Comparison of ENCODE assay signal across 9 mouse cellular contexts in the genomic region with DNA sequence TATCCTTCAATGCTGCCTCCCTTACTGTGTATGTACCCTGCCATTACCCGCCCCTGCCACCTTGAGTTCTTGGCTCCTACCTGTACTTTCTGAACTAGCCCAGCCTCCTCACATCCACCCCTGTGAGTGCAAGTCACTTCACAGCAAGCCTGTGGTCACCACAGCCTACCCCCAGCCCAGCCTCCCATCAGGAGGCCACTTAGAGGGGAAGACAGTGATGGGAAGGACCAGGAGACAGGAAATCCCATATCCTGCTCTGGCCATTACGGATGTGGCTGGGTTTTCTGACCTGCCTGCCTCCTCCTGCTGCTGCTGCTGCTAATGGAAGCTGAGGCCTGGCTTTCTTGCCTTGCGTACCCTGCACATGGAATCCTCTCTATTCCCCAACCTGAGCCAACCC. TPM values are rescaled to one million over a fixed set of nuclear protein-coding genes. Genes with fewer than 3 reads are reported as not detected.
A peak's percentile ranks its signal among the peaks of the same experiment; 100 is the strongest.
DNase-seq lines count a peak whose midpoint lies in the region; ATAC-seq lines count a peak whose summit lies in the region.
"Had no signal": no experiment of that assay in that cellular context is flagged by ENCODE, and none has a peak within 500 bp of the region (broad histone marks: within the 10 kb centered on the region; RNA-seq: fewer than 3 reads in every experiment).

No protein-coding gene starts in this region.

- peak overlapping the region; percentile 75; the same call in 1 of the 2 replicates for H3K27ac ChIP-seq in kidney, embryonic 14.5 days (ENCODE audit: low read depth, low read length)
- peak overlapping the region; percentile 51; the same call in 1 of the 2 replicates for H3K27ac ChIP-seq in embryonic facial prominence, embryonic 13.5 days
- peak overlapping the region; percentile 32; the same call in 1 of the 2 replicates for H3K27ac ChIP-seq in hindbrain, embryonic 14.5 days

- WGBS in kidney, embryonic 14.5 days = 72% methylated on average over 3 of the region's 3 CpGs
- 68% methylated on average over 3 of the region's 3 CpGs for WGBS in embryonic facial prominence, embryonic 13.5 days
- 82% methylated on average over 3 of the region's 3 CpGs for WGBS in hindbrain, embryonic 14.5 days

- H3K36me3 ChIP-seq in kidney, embryonic 14.5 days (ENCODE audit: control insufficient read depth, insufficient read depth, low read length) = peaks cover 8% of the 10 kb centered on the region; the same call in 1 of the 2 replicates
- H3K36me3 ChIP-seq in embryonic facial prominence, embryonic 13.5 days = no peaks in the 10 kb centered on the region
- H3K36me3 ChIP-seq in hindbrain, embryonic 14.5 days (replicated peaks; ENCODE audit: control insufficient read depth, insufficient read depth) = no peaks in the 10 kb centered on the region

- no peak overlapping the region for H3K4me3 ChIP-seq in kidney, embryonic 14.5 days (ENCODE audit: low read length)
- H3K4me3 ChIP-seq in embryonic facial prominence, embryonic 13.5 days = no peak overlapping the region
- no peak overlapping the region for H3K4me3 ChIP-seq in hindbrain, embryonic 14.5 days (replicated peaks; ENCODE audit: low read length)

- H3K9me3 ChIP-seq in kidney, embryonic 14.5 days (ENCODE audit: control insufficient read depth, low read length) = no peaks in the 10 kb centered on the region
- H3K9me3 ChIP-seq in embryonic facial prominence, embryonic 13.5 days = no peaks in the 10 kb centered on the region
- H3K9me3 ChIP-seq in hindbrain, embryonic 14.5 days (ENCODE audit: control insufficient read depth, low read length) = no peaks in the 10 kb centered on the region

- ATAC-seq in kidney, embryonic 14.5 days (ENCODE audit: low FRiP score, low TSS enrichment) = no peak
- no peak for ATAC-seq in embryonic facial prominence, embryonic 13.5 days (ENCODE audit: insufficient number of reproducible peaks, insufficient read depth, low FRiP score, low TSS enrichment, low read depth)
- ATAC-seq in hindbrain, embryonic 14.5 days (ENCODE audit: low FRiP score) = no peak

- no peak for DNase-seq in kidney, adult 9 months
- DNase-seq in hindbrain, embryonic 14.5 days (ENCODE audit: low spot score) = no peak
- DNase-seq in lung, postnatal 10 days = peak; percentile 58
- DNase-seq in adrenal gland, postnatal 4 days (ENCODE audit: low spot score in 2 of 2) = no peak
- DNase-seq in spleen, postnatal 14 days (ENCODE audit: low spot score in 2 of 2) = no peak
- DNase-seq: cerebellum, adult 8-10 months had no signal

- H3K9ac ChIP-seq in kidney, embryonic 14.5 days (ENCODE audit: low read depth, low read length) = no peak overlapping the region
- H3K9ac ChIP-seq in embryonic facial prominence, embryonic 13.5 days = no peak overlapping the region
- H3K9ac ChIP-seq in hindbrain, embryonic 14.5 days = no peak overlapping the region

- H3K27me3 ChIP-seq in kidney, embryonic 14.5 days (ENCODE audit: control insufficient read depth, insufficient read depth, low read length) = 0 out of 2 replicates have a peak, but pooled peaks cover 3% of the 10 kb centered on the region
- no peaks in the 10 kb centered on the region for H3K27me3 ChIP-seq in embryonic facial prominence, embryonic 13.5 days
- no peaks in the 10 kb centered on the region for H3K27me3 ChIP-seq in hindbrain, embryonic 14.5 days (ENCODE audit: control insufficient read depth, insufficient read depth, low read length)

- 0 out of 2 replicates have a peak, but pooled peaks cover 4% of the 10 kb centered on the region for H3K4me1 ChIP-seq in kidney, embryonic 14.5 days (ENCODE audit: control insufficient read depth, insufficient read depth, low read length)
- peaks cover 15% of the 10 kb centered on the region for H3K4me1 ChIP-seq in embryonic facial prominence, embryonic 13.5 days
- peaks cover 10% of the 10 kb centered on the region; the same call in 1 of the 2 replicates for H3K4me1 ChIP-seq in hindbrain, embryonic 14.5 days (replicated peaks; ENCODE audit: control insufficient read depth, insufficient read depth, low read length)

- H3K4me2 ChIP-seq in kidney, embryonic 14.5 days (replicated peaks; ENCODE audit: low read depth, low read length) = no peak overlapping the region
- H3K4me2 ChIP-seq in embryonic facial prominence, embryonic 13.5 days = no peak overlapping the region
- no peak overlapping the region for H3K4me2 ChIP-seq in hindbrain, embryonic 14.5 days (replicated peaks)

RNA-seq across cellular contexts. Expression of a gene that starts 14.8 kb away (rescaled TPM):
- 12.4 and 15.4 TPM in 2 replicates for polyA plus RNA-seq in kidney, embryonic 14.5 days (2014; fragmentation: Nextera tagmentation; extraction: Ambion mirVana)
- polyA plus RNA-seq in embryonic facial prominence, embryonic 13.5 days (2015; fragmentation: Nextera tagmentation; extraction: Ambion mirVana) = 16.1 and 18.8 TPM in 2 replicates
- polyA plus RNA-seq in hindbrain, embryonic 14.5 days (2014; fragmentation: Nextera tagmentation; extraction: Ambion mirVana) = 11.7 and 12.5 TPM in 2 replicates
- total RNA-seq in adrenal gland, postnatal 4 days (2021) = 10 to 100 TPM; 18.3 to 20.0 TPM

RNA-seq across cellular contexts. Expression of a gene that starts 14.8 kb away (rescaled TPM):
- polyA plus RNA-seq in kidney, embryonic 14.5 days (2014; fragmentation: Nextera tagmentation; extraction: Ambion mirVana) = 6.1 and 10.2 TPM in 2 replicates
- polyA plus RNA-seq in embryonic facial prominence, embryonic 13.5 days (2015; fragmentation: Nextera tagmentation; extraction: Ambion mirVana) = 3.0 and 3.2 TPM in 2 replicates
- 2.5 and 2.6 TPM in 2 replicates for polyA plus RNA-seq in hindbrain, embryonic 14.5 days (2014; fragmentation: Nextera tagmentation; extraction: Ambion mirVana)
- total RNA-seq in adrenal gland, postnatal 4 days (2021) = 10 to 100 TPM; 11.8 to 14.5 TPM
- total RNA-seq: hematopoietic stem cell, adult 5-6 weeks had no signal

RNA-seq across cellular contexts. Expression of a gene that starts 54.4 kb away (rescaled TPM):
- polyA plus RNA-seq in kidney, embryonic 14.5 days (2014; fragmentation: Nextera tagmentation; extraction: Ambion mirVana) = 28.4 and 37.9 TPM in 2 replicates
- polyA plus RNA-seq in embryonic facial prominence, embryonic 13.5 days (2015; fragmentation: Nextera tagmentation; extraction: Ambion mirVana) = 25.2 and 28.6 TPM in 2 replicates
- 10.7 and 11.2 TPM in 2 replicates for polyA plus RNA-seq in hindbrain, embryonic 14.5 days (2014; fragmentation: Nextera tagmentation; extraction: Ambion mirVana)
- 10 to 100 TPM; 56.7 to 59.1 TPM for total RNA-seq in adrenal gland, postnatal 4 days (2021)
- total RNA-seq: hematopoietic stem cell, adult 5-6 weeks had no signal
